Mouse (Mus musculus): ENCODE results near the gene Aanat. TPM values are rescaled to one million over a fixed set of nuclear protein-coding genes. Genes with fewer than 3 reads are reported as not detected.
"Not testable (repeated sequence)": the region's sequence is repeated elsewhere in the genome, so short reads cannot be mapped to it uniquely, and the experiment has no call there.

Aanat gene
- polyA plus RNA-seq, 1 experiment from 2014 or later: not detected

- Histone ChIP-seq H3K9ac (no peak overlapping the region), H3K4me1 (peaks cover 8% of the 10 kb centered on the region; the same call in 1 of the 2 replicates), H3K27me3 (no peaks in the 10 kb centered on the region), H3K9me3 (no peaks in the 10 kb centered on the region), H3K4me3 (no peak overlapping the region), H3K36me3 (0 out of 2 replicates have a peak, but pooled peaks cover 6% of the 10 kb centered on the region), H3K4me2 (replicated peaks) (no peak overlapping the region), H3K27ac (no peak overlapping the region)
- WGBS: 84% methylated on average over 19 of the region's 19 CpGs
- ATAC-seq (ENCODE audit: insufficient number of reproducible peaks, insufficient read depth, low FRiP score, low TSS enrichment): no peak
Measured at GRCm38 (mm10) chr11:116596766-116597165, 10.5 kb downstream of the Aanat start.

- H3K4me3 ChIP-seq: no peak overlapping the region
- no peaks in the 10 kb centered on the region for H3K27me3 ChIP-seq
- no peaks in the 10 kb centered on the region for H3K9me3 ChIP-seq
- H3K9ac ChIP-seq: no peak overlapping the region
- no peak for ATAC-seq (ENCODE audit: insufficient number of reproducible peaks, insufficient read depth, low FRiP score, low TSS enrichment)
- H3K27ac ChIP-seq: no peak overlapping the region
- H3K4me2 ChIP-seq (replicated peaks): no peak overlapping the region
- H3K4me1 ChIP-seq: no peaks in the 10 kb centered on the region
- H3K36me3 ChIP-seq: 0 out of 2 replicates have a peak, but pooled peaks cover 6% of the 10 kb centered on the region
- 88% methylated on average over 8 of the region's 8 CpGs for WGBS
Measured at GRCm38 (mm10) chr11:116598193-116598592, 12.0 kb downstream of the Aanat start.

- H3K27me3 ChIP-seq: no peaks in the 10 kb centered on the region
- H3K4me2 ChIP-seq (replicated peaks): no peak overlapping the region
- H3K4me1 ChIP-seq: no peaks in the 10 kb centered on the region
- no peak overlapping the region for H3K9ac ChIP-seq
- WGBS: 92% methylated on average over 15 of the region's 15 CpGs
- H3K9me3 ChIP-seq: no peaks in the 10 kb centered on the region
- no peak for ATAC-seq (ENCODE audit: insufficient number of reproducible peaks, insufficient read depth, low FRiP score, low TSS enrichment)
- H3K27ac ChIP-seq: no peak overlapping the region
- H3K4me3 ChIP-seq: no peak overlapping the region
- 0 out of 2 replicates have a peak, but pooled peaks cover 6% of the 10 kb centered on the region for H3K36me3 ChIP-seq
Measured at GRCm38 (mm10) chr11:116599230-116599629, 13.0 kb downstream of the Aanat start.

GRCm38 (mm10) chr11:116601166-116601565 is 14.9 kb downstream of the Aanat start:
- no peak overlapping the region for H3K9ac ChIP-seq
- no peak overlapping the region for H3K27ac ChIP-seq
- H3K36me3 ChIP-seq: 0 out of 2 replicates have a peak, but pooled peaks cover 10% of the 10 kb centered on the region
- H3K4me1 ChIP-seq: no peaks in the 10 kb centered on the region
- no peak overlapping the region for H3K4me2 ChIP-seq (replicated peaks)
- 90% methylated on average over 8 of the region's 8 CpGs for WGBS
- no peak overlapping the region for H3K4me3 ChIP-seq
- ATAC-seq (ENCODE audit: insufficient number of reproducible peaks, insufficient read depth, low FRiP score, low TSS enrichment): no peak
- no peaks in the 10 kb centered on the region for H3K9me3 ChIP-seq
- no peaks in the 10 kb centered on the region for H3K27me3 ChIP-seq

- no peaks in the 10 kb centered on the region for H3K4me1 ChIP-seq
Measured at GRCm38 (mm10) chr11:116602043-116602442, 15.8 kb downstream of the Aanat start.

GRCm38 (mm10) chr11:116603339-116603738 is 17.1 kb downstream of the Aanat start:
- H3K36me3 ChIP-seq: 0 out of 2 replicates have a peak, but pooled peaks cover 10% of the 10 kb centered on the region
- ATAC-seq (ENCODE audit: insufficient number of reproducible peaks, insufficient read depth, low FRiP score, low TSS enrichment): no peak
- H3K4me1 ChIP-seq: no peaks in the 10 kb centered on the region
- H3K9me3 ChIP-seq: no peaks in the 10 kb centered on the region
- WGBS: 89% methylated on average over 10 of the region's 10 CpGs
- no peak overlapping the region for H3K4me3 ChIP-seq
- no peak overlapping the region for H3K9ac ChIP-seq
- no peak overlapping the region for H3K27ac ChIP-seq
- H3K27me3 ChIP-seq: no peaks in the 10 kb centered on the region
- H3K4me2 ChIP-seq (replicated peaks): no peak overlapping the region

More at GRCm38 (mm10) chr11:116602043-116602442, 15.8 kb downstream of the Aanat start:
- no peak overlapping the region for H3K4me3 ChIP-seq
- H3K27ac ChIP-seq: no peak overlapping the region
- no peaks in the 10 kb centered on the region for H3K9me3 ChIP-seq
- H3K4me2 ChIP-seq (replicated peaks): no peak overlapping the region
- no peak overlapping the region for H3K9ac ChIP-seq
- no peak for ATAC-seq (ENCODE audit: insufficient number of reproducible peaks, insufficient read depth, low FRiP score, low TSS enrichment)
- 0 out of 2 replicates have a peak, but pooled peaks cover 10% of the 10 kb centered on the region for H3K36me3 ChIP-seq
- 84% methylated on average over 8 of the region's 8 CpGs for WGBS
- no peaks in the 10 kb centered on the region for H3K27me3 ChIP-seq

- Histone ChIP-seq H3K4me2 (replicated peaks) (no peak overlapping the region), H3K36me3 (0 out of 2 replicates have a peak, but pooled peaks cover 10% of the 10 kb centered on the region), H3K9me3 (no peaks in the 10 kb centered on the region), H3K9ac (no peak overlapping the region), H3K27ac (no peak overlapping the region), H3K4me1 (no peaks in the 10 kb centered on the region), H3K4me3 (no peak overlapping the region), H3K27me3 (no peaks in the 10 kb centered on the region)
- no peak for ATAC-seq (ENCODE audit: insufficient number of reproducible peaks, insufficient read depth, low FRiP score, low TSS enrichment)
- WGBS: 87% methylated on average over 12 of the region's 12 CpGs
Measured at GRCm38 (mm10) chr11:116604097-116604496, 17.9 kb downstream of the Aanat start.

GRCm38 (mm10) chr11:116607717-116608116 is 21.5 kb downstream of the Aanat start:
- Histone ChIP-seq H3K9me3 (no peaks in the 10 kb centered on the region), H3K27me3 (no peaks in the 10 kb centered on the region), H3K36me3 (0 out of 2 replicates have a peak, but pooled peaks cover 4% of the 10 kb centered on the region), H3K27ac (no peak overlapping the region), H3K4me1 (no peaks in the 10 kb centered on the region), H3K9ac (no peak overlapping the region), H3K4me2 (replicated peaks) (no peak overlapping the region), H3K4me3 (no peak overlapping the region)
- 87% methylated on average over 3 of the region's 3 CpGs for whole genome bisulfite sequencing
- no peak for ATAC-seq (ENCODE audit: insufficient number of reproducible peaks, insufficient read depth, low FRiP score, low TSS enrichment)

GRCm38 (mm10) chr11:116609965-116610630 is 23.9 kb downstream of the Aanat start:
- Histone ChIP-seq H3K36me3 (0 out of 2 replicates have a peak, but pooled peaks cover 2% of the 10 kb centered on the region), H3K9me3 (no peaks in the 10 kb centered on the region), H3K4me1 (no peaks in the 10 kb centered on the region), H3K27me3 (no peaks in the 10 kb centered on the region), H3K9ac (no peak overlapping the region), H3K4me3 (no peak overlapping the region), H3K4me2 (replicated peaks) (no peak overlapping the region), H3K27ac (no peak overlapping the region)
- ATAC-seq (ENCODE audit: insufficient number of reproducible peaks, insufficient read depth, low FRiP score, low TSS enrichment): no peak
- WGBS: 83% methylated on average over 15 of the region's 15 CpGs

GRCm38 (mm10) chr11:116611168-116611567 is 24.9 kb downstream of the Aanat start:
- not testable (repeated sequence) for H3K4me3 ChIP-seq; H3K36me3 ChIP-seq; H3K27me3 ChIP-seq; H3K27ac ChIP-seq; ATAC-seq (ENCODE audit: insufficient number of reproducible peaks, insufficient read depth, low FRiP score, low TSS enrichment); H3K4me2 ChIP-seq (replicated peaks); H3K9ac ChIP-seq; H3K4me1 ChIP-seq; H3K9me3 ChIP-seq
- 89% methylated on average over 9 of the region's 9 CpGs for WGBS

- Histone ChIP-seq H3K36me3 (no peaks in the 10 kb centered on the region), H3K9ac (no peak overlapping the region), H3K4me3 (no peak overlapping the region), H3K4me1 (peaks cover 7% of the 10 kb centered on the region; the same call in 1 of the 2 replicates), H3K27me3 (no peaks in the 10 kb centered on the region), H3K4me2 (replicated peaks) (no peak overlapping the region), H3K27ac (no peak overlapping the region), H3K9me3 (no peaks in the 10 kb centered on the region)
- no peak for ATAC-seq (ENCODE audit: insufficient number of reproducible peaks, insufficient read depth, low FRiP score, low TSS enrichment)
- WGBS: 86% methylated on average over 9 of the region's 9 CpGs
Measured at GRCm38 (mm10) chr11:116611883-116612282, 25.7 kb downstream of the Aanat start.

GRCm38 (mm10) chr11:116612554-116612953 is 26.3 kb downstream of the Aanat start:
- ATAC-seq (ENCODE audit: insufficient number of reproducible peaks, insufficient read depth, low FRiP score, low TSS enrichment): no peak
- 71% methylated on average over 1 of the region's 1 CpGs for WGBS
- no peaks in the 10 kb centered on the region for H3K27me3 ChIP-seq

More at GRCm38 (mm10) chr11:116612554-116612953, 26.3 kb downstream of the Aanat start:
- Histone ChIP-seq H3K9ac (no peak overlapping the region), H3K36me3 (no peaks in the 10 kb centered on the region), H3K4me1 (peaks cover 7% of the 10 kb centered on the region; the same call in 1 of the 2 replicates), H3K27ac (no peak overlapping the region), H3K4me2 (replicated peaks) (no peak overlapping the region), H3K4me3 (no peak overlapping the region), H3K9me3 (no peaks in the 10 kb centered on the region)

Measured in embryonic facial prominence, embryonic 12.5 days (tissue).